Mouse (Mus musculus) megakaryocyte-erythroid progenitor cell, adult 5 weeks (primary cell): ENCODE results near the gene Slc5a3. TPM values are rescaled to one million over a fixed set of nuclear protein-coding genes. Genes with fewer than 3 reads are reported as not detected.

ENCODE experiments used
- polyA plus RNA-seq: library from polyadenylated mRNA; stranded (reverse); fragments of >175 nt; gene quantifications from 2 replicates; pipeline ENCODE4 v1.2.3, GENCODE M21; 2012

The Slc5a3 gene
- polyA plus RNA-seq = 0.08 and 0.09 TPM in 2 replicates

GRCm38 (mm10) chr16:92057852-92058643 lies at the start of gene Slc5a3, which contains the start of the genes Mrps6 and Gm49711:
Gene Slc5a3, plus strand, starts transcription at chr16:92058322.
Gene Mrps6, plus strand, starts transcription at chr16:92058270.
Gene Gm49711, plus strand, starts transcription at chr16:92058316.

Other genes with a start within 250 kb of the Slc5a3 start
- 17.5 and 19.2 TPM in 2 replicates for gene Mrps6, start 52 bp upstream of the Slc5a3 start, polyA plus RNA-seq
- gene Gm49711, start within 50 bp of the Slc5a3 start, polyA plus RNA-seq = 1.0 and 2.0 TPM in 2 replicates
- gene Kcne2, start 234.1 kb downstream of the Slc5a3 start, polyA plus RNA-seq = not detected in 2 replicates
- 13.8 and 15.9 TPM in 2 replicates for gene Smim11, start 243.0 kb downstream of the Slc5a3 start, polyA plus RNA-seq